Comparison of ENCODE assay signal across 11 mouse cellular contexts in the genomic region with DNA sequence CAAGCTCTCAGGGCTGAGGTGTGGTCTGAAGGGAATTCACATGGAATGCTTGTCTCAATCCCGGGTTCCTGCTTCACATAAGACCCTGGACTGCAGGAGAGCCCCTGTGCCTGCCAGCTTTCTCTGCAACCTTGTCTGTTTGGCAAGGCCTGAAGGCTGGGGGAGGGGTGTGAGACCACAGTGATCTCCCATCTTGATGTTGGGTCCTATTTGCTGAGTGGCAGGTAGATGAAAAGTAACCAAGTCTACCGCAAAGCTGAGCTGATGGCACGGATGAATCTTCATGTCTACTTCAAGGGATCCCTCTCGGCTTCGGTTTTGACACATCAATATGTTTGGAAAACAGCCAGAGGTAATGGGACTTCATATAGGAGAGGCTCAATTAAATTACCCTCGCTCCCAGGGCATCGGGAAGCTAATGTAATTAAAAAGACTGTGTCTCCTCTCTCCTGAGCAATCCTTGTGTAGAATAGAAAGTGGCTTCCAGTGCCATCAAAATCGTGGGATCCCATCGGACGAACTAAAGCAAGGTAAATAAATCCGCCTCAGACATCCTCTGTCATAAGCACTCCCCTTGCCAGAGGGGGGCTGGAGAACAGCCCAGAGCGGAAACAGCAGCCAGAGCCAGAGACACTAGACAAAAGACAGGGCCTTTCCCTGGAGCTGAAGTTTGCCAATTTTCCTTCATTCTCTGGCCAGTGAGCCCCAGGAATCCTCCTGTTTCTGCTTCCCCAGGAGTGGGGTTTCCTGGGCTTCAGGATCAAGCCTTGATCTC. TPM values are rescaled to one million over a fixed set of nuclear protein-coding genes. Genes with fewer than 3 reads are reported as not detected.
DNase-seq lines count a peak whose midpoint lies in the region; ATAC-seq and TF ChIP-seq lines count a peak whose summit lies in the region.
"Had no signal": no experiment of that assay in that cellular context is flagged by ENCODE, and none has a peak within 500 bp of the region (broad histone marks: within the 10 kb centered on the region; RNA-seq: fewer than 3 reads in every experiment).

No protein-coding gene starts in this region.

- no peaks in the 10 kb centered on the region for H3K9me3 ChIP-seq in kidney, embryonic 16.5 days (ENCODE audit: low read length)
- H3K9me3 ChIP-seq in lung, embryonic 14.5 days (ENCODE audit: low read depth, low read length): no peaks in the 10 kb centered on the region
- H3K9me3 ChIP-seq: embryonic facial prominence, embryonic 13.5 days; stomach, embryonic 15.5 days had no signal

- H3K4me3 ChIP-seq in kidney, embryonic 16.5 days (ENCODE audit: low read length): no peak overlapping the region
- H3K4me3 ChIP-seq in lung, embryonic 14.5 days (ENCODE audit: low read depth, low read length): no peak overlapping the region
- H3K4me3 ChIP-seq: embryonic facial prominence, embryonic 13.5 days; stomach, embryonic 15.5 days had no signal

- WGBS in kidney, embryonic 16.5 days: 67% methylated on average over 12 of the region's 12 CpGs
- 36% methylated on average over 12 of the region's 12 CpGs for WGBS in lung, embryonic 14.5 days

- no peak overlapping the region for H3K27ac ChIP-seq in kidney, embryonic 16.5 days (ENCODE audit: low read length)
- H3K27ac ChIP-seq in lung, embryonic 14.5 days (ENCODE audit: low read depth): 0 out of 2 replicates have a peak overlapping the region, but pooled peaks have one; percentile 30
- H3K27ac ChIP-seq: embryonic facial prominence, embryonic 13.5 days; liver, embryonic 14.5 days; stomach, embryonic 15.5 days had no signal

- ATAC-seq in kidney, embryonic 16.5 days (ENCODE audit: low FRiP score, low TSS enrichment): no peak
- ATAC-seq in lung, embryonic 14.5 days (ENCODE audit: insufficient read depth): peak; percentile 48; the same call in 1 of the 2 replicates

- TF ChIP-seq CTCF in lung, embryonic 14.5 days (IDR thresholded peaks at IDR 0.05; ENCODE audit: low read depth): no peak

- H3K27me3 ChIP-seq in kidney, embryonic 16.5 days (ENCODE audit: insufficient read depth, low read length): no peaks in the 10 kb centered on the region
- H3K27me3 ChIP-seq in lung, embryonic 14.5 days (ENCODE audit: insufficient read depth, low read length): no peaks in the 10 kb centered on the region
- H3K27me3 ChIP-seq: stomach, embryonic 15.5 days had no signal

- peak; percentile 23 for DNase-seq in kidney, adult 11 months
- DNase-seq in cerebellum, adult 8-10 months: peak; percentile 71
- DNase-seq in heart, postnatal 10 days: peak; percentile 65 to 66
- DNase-seq in lung, embryonic 14.5 days: peak; percentile 74
- DNase-seq in embryo, embryonic 10.5 days (ENCODE audit: low spot score): no peak
- DNase-seq in testis, postnatal 10 days (ENCODE audit: low spot score): no peak
- no peak for DNase-seq in c-Kit-positive CD71-positive TER-119-positive erythroid progenitor cells, embryonic 14.5 days (ENCODE audit: low spot score)

- H3K36me3 ChIP-seq in kidney, embryonic 16.5 days (ENCODE audit: insufficient read depth, low read length): no peaks in the 10 kb centered on the region
- H3K36me3 ChIP-seq in lung, embryonic 14.5 days (ENCODE audit: insufficient read depth): no peaks in the 10 kb centered on the region
- H3K36me3 ChIP-seq: embryonic facial prominence, embryonic 13.5 days; stomach, embryonic 15.5 days had no signal

- H3K4me2 ChIP-seq in kidney, embryonic 16.5 days (replicated peaks; ENCODE audit: low read depth, low read length): no peak overlapping the region
- peak overlapping the region; percentile 13; the same call in 1 of the 2 replicates for H3K4me2 ChIP-seq in lung, embryonic 14.5 days
- H3K4me2 ChIP-seq: embryonic facial prominence, embryonic 13.5 days; stomach, embryonic 15.5 days had no signal

- intact Hi-C loops in heart, postnatal 10 days (cut with DNase I): no loop called here

- peaks cover 18% of the 10 kb centered on the region; the same call in 1 of the 2 replicates for H3K4me1 ChIP-seq in kidney, embryonic 16.5 days (ENCODE audit: insufficient read depth, low read length)
- peaks cover 7% of the 10 kb centered on the region for H3K4me1 ChIP-seq in lung, embryonic 14.5 days (ENCODE audit: insufficient read depth)
- H3K4me1 ChIP-seq: stomach, embryonic 15.5 days had no signal

- H3K9ac ChIP-seq in kidney, embryonic 16.5 days (replicated peaks; ENCODE audit: low read length): no peak overlapping the region
- no peak overlapping the region for H3K9ac ChIP-seq in lung, embryonic 14.5 days
- H3K9ac ChIP-seq: embryonic facial prominence, embryonic 13.5 days; liver, embryonic 14.5 days; stomach, embryonic 15.5 days had no signal

RNA-seq across cellular contexts. Expression of gene Sez6l, which starts 28.0 kb away (rescaled TPM):
- 0.76 and 0.89 TPM in 2 replicates for polyA plus RNA-seq in kidney, embryonic 16.5 days (2015; fragmentation: Nextera tagmentation; extraction: Ambion mirVana)
- total RNA-seq in heart, postnatal 10 days (2021): under 1 TPM; 0.31 to 0.62 TPM
- polyA plus RNA-seq in lung, embryonic 14.5 days (2014; fragmentation: Nextera tagmentation; extraction: Ambion mirVana): 0.30 and 0.32 TPM in 2 replicates

Comparison
In these comparisons a context has a peak if more than half of its experiments do, and no peak if none do; other contexts are left out.
1. DNase-seq: peak in kidney, adult 11 months (single experiment), cerebellum, adult 8-10 months (single experiment), heart, postnatal 10 days (2 of 2) and lung, embryonic 14.5 days (single experiment); none in embryo, embryonic 10.5 days (single experiment), testis, postnatal 10 days (single experiment) and c-Kit-positive CD71-positive TER-119-positive erythroid progenitor cells, embryonic 14.5 days (single experiment).